Mouse (Mus musculus) ovary, adult 18-20 months (tissue): ENCODE data around the gene Sidt1.

Experiments used
- DNase-seq: peaks from one replicate; pipeline ENCODE4 v3.0.0; 2022; ENCODE audit warnings: low spot score, mixed read lengths

The Sidt1 gene

DNA sequence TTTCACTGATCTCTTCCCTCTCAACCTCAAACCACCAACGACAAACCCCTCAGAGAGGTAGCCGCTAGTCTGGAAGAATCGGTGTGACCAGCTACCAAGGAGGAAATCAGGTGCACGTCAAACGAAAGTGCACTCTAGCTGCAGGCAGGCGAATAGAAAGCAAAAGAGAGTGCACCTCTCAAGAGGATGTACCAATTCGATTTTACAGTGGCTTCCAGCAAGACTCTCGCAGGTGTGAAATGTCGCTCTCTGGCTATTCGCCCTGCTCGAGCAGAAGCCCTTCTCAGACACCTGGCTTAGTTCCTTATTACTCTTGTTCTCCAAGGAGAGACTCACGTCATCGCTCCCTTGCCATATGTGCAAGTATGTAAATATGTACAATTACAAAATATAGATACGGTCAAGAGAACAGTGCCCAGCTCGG, at the start of gene Sidt1:
Sidt1 (minus strand) TSS at position 336 of the 424 bp plus-strand sequence.
- DNase-seq = no peak

DNA sequence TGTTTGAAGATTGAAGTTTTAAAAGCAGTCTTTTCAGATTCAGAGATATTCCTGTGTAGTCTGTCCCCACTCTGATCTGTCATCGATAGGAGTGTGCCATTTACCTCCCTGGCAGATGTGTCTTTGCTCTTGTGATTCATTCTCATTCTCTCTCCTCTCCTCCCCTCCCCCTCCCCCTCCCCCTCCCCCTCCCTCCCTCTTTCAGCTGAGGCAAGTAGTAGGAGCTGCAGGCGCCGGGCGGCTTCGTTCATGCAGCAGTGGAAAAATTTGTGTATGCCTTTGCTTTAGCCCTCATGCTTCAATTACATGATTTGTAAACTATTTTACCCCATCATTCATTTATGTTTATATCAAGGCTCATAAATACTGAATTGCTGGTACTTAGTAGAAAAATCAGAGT, 48.6 kb upstream of the Sidt1 start:
- no peak for DNase-seq

DNA sequence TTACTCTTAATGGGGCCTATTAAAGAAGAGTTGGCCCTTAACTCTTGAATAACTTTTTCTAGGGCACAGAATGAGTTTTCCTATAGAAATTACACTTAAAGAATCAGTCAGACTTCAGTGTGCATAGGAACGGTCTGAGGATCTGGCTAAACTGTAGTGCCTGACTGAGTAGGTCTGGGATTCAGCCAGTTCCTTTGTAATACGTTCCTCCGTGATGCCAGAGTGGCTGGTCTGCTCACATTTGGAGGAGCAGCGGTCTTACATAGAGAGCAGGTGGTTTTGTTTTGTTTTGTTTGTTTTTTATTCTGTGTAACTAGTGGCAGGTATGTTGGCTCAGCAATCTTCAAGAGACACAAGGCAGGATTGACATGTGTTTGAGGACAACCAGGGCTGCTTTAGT, 47.0 kb upstream of the Sidt1 start:
- no peak for DNase-seq

DNA sequence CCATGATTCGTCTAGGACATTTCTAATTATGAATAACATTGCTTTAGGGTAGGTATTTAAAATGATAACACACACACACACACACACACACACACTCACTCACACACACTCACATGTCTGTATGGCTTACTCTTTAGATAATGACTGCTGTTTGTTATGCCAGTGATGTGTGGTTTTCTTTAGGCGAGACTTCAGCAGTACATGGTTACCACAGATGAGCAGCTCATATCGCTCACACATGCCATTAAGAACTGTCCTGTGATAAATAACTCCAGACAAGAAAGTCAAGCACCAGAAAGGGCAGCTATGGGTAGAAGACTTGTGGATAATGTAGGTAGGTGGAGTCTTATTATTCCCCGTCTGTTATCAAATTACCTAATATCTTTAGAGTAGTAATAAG, 42.5 kb upstream of the Sidt1 start:
- no peak for DNase-seq

DNA sequence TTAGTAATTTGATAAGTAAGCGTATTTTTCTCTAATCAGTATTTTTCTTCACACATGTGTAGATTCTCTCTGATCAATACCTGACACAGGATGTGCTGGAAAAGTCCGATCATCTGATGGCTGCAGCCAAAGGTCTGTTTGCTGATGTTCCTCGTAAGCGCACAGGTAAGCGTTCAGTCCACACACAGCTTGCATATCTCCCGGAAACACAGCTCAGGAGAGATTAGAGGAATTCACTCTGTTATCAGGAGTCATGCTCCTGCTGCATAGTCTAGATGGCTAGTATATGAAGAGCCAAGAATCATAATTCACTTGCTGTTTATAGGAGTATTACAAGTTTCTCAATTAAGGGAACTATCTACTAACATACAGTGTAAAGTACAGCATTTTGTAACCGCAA, 32.5 kb upstream of the Sidt1 start:
- no peak for DNase-seq

DNA sequence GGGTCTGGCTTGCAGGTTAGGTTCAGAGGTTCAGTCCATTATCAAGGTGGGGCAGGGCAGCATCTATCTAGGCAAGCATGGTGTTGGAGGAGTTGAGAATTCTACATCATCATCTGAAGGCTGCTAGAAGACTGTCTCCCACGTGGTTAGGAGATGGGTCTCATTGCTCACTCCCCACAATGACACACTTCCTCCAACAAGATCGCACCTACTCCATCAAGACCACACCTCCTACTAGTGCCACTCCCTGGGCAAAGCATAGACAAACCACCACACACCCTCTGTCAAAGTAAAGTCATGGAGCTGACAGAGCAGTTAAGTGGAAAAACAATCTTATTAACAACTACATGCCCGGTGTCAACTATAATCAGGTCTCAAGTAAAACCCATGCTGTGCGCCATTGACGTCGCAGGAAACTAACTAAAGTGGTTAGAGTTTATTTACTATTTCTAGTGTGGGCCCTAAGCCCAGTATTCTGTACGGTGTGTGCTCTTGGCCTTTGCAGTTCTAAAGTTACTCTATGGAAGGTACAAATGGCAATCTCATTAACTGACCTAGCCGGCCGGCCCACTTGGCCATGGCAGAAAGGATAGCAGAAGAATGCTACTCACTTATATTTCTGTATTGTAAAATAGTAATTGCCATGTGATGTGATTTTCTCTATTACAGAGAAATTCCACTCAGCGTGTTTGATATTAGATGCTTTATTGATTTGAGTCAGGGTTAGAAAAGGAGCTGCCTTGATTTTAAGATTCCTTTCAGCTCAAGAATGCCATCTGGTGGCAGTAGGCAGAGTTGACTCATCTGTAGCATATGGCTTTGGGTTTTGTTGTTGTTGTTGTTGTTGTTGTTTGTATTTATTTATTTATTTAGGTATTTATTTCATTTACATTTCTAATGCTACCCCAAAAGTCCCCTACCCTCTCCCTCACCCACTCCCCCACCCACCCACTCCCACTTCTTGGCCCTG, 29.2 kb upstream of the Sidt1 start:
- no peak for DNase-seq

DNA sequence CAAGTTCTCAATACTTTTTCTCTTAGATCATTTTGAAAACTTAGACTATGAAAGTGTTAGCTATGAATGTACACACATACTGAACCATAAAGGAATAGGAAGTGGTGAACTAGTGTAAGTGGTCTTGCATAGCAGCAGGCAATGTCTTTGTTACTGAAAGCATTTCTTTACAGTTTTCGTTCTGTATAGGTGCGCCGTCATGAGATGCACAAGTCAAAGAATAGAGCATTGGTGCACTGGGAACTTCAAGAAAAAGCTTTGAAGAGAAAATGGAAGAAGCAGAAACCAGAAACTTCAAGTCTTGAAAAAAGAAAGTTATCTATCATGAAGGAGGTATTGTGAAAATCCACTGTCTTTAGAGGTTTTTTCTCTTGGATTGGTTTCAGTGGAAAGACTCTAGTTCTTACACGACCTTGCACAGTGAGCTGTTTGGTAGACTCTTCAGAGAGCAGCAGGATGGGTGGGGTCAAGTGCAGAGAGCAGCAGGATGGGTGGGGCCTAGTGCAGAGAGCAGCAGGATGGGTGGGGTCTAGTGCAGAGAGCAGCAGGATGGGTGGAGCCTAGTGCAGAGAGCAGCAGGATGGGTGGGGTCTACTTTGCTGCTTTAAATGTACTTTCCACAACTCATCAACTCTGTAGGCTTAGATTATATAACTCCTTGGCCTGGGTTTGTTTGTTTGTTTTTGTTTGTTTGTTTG, 24.7 kb upstream of the Sidt1 start:
- no peak for DNase-seq

DNA sequence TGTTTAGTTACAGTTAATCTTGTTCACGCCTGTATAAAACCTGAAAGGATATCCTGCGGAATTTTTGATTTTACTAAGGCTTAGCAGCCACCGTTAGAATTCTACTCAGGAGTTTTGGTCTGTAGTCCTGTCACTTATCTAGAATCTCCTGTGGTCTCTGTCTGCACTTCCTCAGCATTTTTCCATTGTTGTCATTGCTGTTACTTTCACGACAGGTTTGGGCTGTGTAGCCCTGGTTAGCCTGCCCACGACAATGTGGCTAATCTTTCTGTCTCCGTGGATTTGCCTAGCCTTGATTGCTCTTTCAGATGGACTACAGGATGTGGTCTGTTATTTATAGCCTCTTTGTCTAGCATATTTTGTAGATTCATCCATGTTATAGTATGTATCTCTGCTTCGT, 23.3 kb upstream of the Sidt1 start:
- DNase-seq = no peak

DNA sequence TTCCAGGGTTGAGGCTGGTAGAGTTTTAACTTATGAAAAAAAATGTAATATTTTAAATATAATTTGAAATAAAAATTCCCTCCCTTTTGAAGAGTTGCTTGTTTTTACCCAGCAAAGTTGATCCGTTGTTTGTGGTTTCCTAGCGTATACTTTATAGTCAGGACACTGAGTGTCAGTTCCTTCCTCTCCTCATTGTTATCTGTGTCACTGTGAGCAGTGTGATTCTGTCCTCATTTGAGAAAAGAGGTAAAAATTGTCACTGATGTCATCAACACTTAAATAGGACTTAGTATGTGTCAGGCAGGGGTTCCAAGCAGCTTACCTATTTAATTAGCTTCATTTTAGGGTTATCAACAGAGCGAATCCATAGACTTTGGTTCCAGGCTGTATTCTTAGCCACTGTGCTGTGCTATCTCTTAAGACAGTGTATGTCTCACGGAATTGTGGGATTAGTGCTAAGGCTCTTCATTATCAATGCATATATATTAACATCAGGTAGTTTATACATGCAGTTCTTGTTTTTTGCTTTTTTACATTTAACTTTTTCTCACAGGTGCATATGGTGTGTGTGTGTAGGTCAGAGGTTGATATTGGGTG, 16.9 kb upstream of the Sidt1 start:
- no peak for DNase-seq

DNA sequence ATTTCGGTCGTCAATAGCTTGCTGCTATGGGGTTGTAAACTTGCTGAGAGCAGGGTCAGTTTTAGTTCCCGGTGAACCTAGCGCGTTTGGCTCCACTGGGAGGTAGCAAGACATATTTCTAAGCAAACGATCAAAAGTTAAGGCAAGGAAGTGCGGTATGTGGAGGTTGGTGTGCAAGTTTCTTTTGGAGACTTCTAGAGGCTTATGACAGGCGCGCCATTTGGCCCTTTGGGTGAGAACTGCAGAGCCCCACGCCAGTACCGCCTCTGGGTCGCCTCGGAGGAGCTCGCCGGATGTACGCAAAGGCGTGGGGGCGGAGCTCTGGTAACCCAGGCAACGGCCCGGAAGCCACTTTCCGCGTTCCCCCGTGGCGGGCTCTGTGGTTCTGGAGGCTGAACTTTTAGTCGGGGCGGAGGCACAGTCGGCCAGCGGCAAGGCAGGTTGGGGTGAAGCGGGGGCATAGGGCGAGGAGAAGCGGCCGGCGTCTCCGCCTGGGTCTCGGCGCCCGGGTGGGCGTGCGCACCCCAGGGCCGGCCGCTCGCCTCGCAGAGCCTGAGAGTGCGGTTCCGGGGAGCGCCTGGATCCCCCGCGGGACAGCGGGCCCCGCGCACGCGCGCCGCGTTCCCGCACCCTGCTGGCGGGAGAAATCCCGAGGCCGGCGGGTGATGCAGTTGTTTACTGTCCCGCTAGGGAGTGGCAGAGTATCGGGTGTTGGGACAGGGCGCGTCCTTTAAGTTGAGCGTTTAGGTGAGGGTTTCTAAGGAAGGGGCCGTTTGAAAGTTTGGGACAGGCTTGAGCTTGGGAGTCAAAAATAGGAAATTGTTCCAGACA, 14.3 kb upstream of the Sidt1 start, which contains the start of gene Spice1:
Spice1 (plus strand) TSS at position 51 of the 831 bp plus-strand sequence.
- peak; percentile 87 for DNase-seq

DNA sequence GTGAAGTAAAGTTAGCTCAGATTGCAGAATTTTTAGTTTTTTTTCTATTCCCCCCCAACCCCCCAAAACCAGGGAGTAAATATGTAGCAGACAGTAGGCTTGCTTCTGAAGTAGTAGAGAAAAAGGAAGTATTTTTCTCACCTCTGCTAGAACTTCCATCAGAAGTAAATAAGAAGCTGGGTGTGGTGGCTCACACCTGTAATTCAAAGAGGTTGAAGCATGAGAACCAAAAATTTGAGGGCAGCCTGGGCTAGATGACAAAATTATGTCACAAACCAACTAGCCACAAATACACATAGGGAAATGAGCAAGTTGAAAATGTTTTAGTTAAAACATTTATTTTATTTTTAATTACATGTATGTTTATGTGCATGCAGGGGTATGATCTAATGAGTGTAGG, 4.5 kb upstream of the Sidt1 start:
- DNase-seq = no peak

DNA sequence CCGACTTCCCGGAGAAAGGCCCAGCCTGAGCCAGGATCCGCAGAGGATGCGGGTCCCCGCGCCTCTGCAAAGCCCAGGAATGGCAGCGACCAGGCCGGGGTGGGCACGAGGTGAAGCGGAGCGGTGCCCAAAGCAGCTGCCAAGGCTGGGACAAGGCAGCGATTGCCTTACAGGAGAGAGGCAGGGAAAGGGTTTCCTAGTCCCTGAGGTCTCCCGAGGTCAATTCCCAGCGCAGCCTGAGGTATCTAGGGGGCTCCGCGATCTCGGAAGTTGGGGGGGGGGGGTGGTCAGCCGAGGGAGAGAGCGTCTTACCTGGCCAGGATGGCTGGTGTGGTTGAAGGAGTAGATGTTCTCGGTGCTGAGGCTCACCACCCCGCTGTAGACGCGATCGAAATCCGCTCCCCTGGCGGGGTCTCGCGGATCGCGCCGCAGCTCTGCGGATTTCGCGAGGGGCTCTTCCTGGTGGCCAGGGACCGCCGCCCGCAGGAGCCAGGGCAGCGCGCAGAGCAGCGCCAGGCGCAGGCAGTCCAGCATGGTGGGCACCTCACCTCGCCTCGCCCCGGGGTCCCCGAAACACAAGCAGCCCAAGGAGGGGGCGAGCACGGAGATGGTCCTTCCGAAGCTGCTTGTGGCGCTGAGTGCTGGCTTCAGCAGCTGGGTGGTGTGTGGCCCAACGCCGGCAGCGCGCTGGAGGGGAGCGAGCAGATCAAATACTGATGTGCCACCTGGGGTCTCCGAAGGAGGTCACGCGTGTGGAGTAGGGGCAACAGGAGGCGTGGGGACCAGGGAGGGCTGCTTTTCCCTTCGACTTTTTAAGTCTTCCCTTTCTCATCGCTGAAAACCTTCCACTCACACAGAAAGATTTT, 768 bp downstream of the Sidt1 start:
- no peak for DNase-seq

DNA sequence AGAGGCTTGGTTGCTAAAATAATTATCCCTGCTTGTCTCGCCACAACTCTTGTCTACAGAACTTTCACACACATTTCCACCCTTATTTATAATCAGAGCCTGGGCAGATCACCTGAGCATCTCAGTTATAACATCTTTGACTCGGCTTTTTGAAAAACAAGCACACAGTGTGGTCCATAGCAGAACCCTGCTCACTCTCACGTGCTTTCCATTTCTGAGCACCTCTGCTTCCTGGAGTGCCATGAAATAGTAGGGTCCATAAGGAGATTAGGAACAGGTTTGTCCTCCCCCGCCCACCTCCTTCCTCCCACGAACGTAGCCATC, 1.4 kb downstream of the Sidt1 start:
- no peak for DNase-seq

DNA sequence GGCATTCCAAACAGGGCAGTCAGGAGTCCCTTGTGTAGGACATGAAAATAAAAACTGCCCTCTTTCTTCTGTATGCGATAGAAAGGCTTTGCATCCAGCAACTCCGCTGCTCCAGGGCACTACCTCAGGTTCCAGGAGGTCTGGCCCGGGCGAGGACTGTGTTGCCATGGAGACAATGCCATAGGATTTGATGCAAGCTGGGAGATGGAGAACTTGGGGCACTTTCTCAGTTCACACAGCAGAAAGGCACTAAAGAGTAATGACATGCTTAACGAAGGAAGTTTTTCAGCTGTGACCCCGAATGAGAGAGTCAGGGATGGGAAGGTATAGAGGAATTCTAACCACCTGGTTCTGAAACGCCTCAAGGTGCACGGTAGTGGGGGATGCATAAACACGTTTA, 1.8 kb downstream of the Sidt1 start:
- no peak for DNase-seq

DNA sequence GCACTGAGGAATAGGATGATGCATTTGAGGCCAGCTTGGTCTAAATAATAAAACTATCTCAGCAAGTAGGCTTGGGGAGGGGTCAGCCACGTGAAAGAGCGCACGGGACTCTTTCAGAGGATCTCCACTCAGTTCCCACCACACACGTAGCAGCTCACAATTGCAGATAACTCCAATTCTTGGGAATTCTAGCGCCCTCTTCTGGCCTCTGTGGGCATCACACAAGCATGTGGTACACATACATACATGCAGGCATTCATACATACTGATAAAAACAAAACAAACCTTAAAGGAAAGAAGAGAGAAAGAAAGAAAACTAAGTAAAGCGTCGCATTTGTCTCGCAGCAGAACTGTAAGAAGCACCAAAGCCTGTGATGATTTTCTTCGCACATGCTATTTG, 2.3 kb downstream of the Sidt1 start:
- no peak for DNase-seq

DNA sequence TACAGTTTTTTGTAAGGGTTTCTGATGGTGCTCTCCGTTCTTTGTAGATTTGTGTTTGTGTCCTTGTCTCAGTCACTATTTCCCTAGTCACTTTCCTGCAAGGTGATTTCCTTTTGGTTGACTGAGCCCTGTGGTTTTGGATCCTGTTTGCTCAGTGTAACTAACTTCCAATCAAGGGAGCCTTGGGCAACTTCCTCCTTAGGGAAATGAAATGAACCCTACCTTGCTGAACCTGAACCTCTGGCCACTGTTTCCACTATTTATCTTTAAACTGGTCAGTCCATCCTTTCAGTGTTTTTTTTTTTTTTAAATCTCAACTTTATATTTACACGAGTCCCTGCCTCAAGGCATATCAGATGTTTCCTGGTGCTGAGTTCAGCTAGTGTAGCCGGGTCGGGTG, 4.4 kb downstream of the Sidt1 start:
- no peak for DNase-seq

DNA sequence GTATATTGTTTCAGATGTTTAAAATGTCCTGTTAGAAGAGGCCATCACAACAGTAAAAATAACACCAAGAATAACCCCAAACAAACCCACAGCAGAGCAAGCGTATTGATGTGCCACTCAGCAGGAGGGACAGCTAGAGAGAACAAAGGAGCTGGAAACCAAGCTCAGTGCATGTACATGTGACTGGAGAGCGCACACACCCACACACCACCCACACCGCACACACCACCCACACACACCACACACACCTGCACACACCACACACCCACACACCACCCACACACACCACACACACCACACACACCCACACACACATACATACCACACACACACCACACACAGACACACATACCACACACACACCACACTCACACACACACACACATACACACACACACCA, 12.8 kb downstream of the Sidt1 start:
- no peak for DNase-seq

DNA sequence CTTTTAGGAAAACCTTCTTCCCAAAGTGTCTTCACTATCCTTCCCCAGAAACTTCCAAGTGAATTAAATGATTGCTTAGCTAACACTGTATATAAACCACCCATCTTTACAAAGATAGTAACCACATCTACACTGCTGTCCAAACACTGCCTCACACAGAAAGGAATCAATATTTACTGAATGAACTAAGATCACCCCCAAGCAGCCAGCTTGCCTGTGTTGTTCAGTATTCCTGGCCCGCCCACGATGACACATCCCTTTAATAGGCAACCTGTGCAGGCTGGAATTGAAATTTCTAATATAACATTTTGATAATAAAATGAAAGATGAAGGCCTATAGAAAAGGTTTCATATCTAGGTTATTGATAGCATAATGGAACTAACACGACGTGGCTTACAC, 16.6 kb downstream of the Sidt1 start:
- DNase-seq = no peak

DNA sequence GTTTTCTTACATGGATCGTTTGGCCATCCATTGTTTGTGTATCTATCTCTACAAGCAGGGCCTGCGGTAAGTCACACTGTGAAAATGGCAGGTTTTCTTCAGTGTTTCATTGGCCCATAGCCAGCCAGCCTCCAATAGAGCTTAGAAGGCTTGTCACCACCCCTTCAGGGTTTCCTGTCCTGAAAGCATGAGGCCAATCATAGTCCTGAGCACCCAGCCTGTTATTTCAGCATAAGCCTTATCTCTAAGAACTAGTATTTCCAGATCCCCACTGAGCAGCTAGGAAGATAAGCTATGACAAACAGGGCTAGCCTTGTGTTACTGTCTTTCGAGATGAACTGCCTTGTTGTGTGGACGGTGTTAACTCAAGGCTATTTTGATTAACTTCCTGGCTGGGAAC, 19.6 kb downstream of the Sidt1 start:
- DNase-seq = no peak

DNA sequence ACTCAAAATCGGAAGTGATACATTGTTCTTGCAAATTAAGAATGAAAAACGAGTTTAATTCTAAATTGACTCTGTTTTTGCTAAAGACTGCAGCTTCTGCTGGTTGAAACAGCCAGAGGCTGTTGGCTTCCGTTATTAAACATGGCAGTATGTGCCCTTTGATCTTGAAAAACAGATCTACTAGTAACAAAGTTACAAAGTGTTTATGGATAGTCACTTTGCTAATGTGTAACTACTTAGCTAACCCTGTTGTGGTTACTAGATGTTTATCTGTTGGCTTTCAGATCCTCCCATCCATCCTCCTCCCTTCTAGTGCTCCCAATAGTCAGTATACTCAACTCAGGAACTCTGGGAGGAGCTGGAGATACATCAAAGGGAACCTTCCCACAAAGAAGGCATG, 27.4 kb downstream of the Sidt1 start:
- no peak for DNase-seq

DNA sequence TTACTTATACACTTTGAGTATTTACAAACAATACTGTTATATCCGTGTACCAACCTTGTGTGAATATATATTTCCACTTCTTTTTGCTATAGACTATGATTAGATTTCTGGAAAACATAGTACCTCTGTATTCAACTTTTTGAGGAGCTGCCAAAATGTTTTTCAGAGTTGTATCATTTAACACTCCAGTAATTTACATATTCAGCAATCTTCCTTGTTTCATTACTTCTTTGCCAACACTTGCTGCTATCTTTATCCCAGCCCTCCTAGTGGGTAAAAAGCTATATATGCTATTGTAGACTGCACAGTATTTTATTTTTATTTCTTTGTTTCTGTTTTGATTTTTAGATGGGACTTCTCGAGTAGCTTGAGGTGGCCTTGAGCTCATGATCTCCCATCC, 29.2 kb downstream of the Sidt1 start:
- no peak for DNase-seq
